Mouse (Mus musculus): ENCODE measurements around the gene Ncs1. TPM values are rescaled to one million over a fixed set of nuclear protein-coding genes. Genes with fewer than 3 reads are reported as not detected.

The Ncs1 gene
- polyA plus RNA-seq (2014; fragmentation: Nextera tagmentation; extraction: Ambion mirVana): 42.8 and 46.5 TPM in 2 replicates

DNA sequence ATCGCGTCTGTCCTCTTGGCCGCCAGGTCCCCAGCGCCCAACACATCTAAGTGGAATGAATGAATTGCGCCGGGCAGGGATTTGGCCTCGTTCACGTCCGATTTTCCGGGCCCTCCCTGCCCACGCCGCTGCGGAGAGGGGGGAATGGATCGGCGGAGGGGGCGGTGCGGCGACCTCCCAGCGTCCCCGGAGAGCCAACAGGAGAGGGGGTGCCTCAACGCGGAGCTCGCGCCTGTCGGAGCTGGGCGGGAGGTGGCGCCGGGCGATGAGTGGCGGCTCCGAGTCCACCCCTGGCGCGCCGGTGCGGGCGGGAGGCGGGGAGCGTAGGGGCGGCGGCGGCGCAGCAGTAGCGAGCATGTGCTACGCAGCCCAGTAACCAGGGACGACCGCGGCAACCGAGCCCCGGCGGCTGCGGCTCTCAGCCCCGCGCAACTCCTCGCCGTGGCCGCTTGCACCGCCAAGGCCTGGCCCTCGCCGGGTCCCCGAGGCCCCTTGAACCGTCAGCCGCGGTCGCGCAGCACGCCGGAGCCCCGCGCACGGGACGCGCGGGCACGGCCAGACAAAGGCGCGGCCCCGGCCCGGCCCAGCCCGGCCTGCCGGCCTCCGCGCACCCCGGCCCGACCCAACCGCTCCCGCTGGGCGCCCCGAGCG, at the start of gene Ncs1:
TSS of gene Ncs1 (plus strand) at position 333 of the 651 bp plus-strand sequence.
- peaks cover 42% of the 10 kb centered on the region for H3K4me1 ChIP-seq (ENCODE audit: control insufficient read depth, insufficient read depth, low read length)
- 0% methylated on average over 60 of the region's 89 CpGs for WGBS (ENCODE audit: insufficient replicate concordance)
- peaks cover 19% of the 10 kb centered on the region for H3K27me3 ChIP-seq (ENCODE audit: control insufficient read depth, insufficient read depth, low read length)
- H3K4me3 ChIP-seq (ENCODE audit: low read depth, low read length): peak within 1 kb of the TSS; percentile 85
- peak; percentile 72 for ATAC-seq (replicated peaks; ENCODE audit: insufficient number of reproducible peaks, low FRiP score, low TSS enrichment)
- peak within 1 kb of the TSS; percentile 91 for H3K9ac ChIP-seq (ENCODE audit: low read depth, low read length)
- H3K27ac ChIP-seq (ENCODE audit: low read depth, low read length): peak within 1 kb of the TSS; percentile 79
- H3K9me3 ChIP-seq (replicated peaks; ENCODE audit: control insufficient read depth, low read length): no peaks in the 10 kb centered on the region
- peak within 1 kb of the TSS; percentile 71 for H3K4me2 ChIP-seq
- H3K36me3 ChIP-seq (ENCODE audit: control insufficient read depth, insufficient read depth, low read length): no peaks in the 10 kb centered on the region

DNA sequence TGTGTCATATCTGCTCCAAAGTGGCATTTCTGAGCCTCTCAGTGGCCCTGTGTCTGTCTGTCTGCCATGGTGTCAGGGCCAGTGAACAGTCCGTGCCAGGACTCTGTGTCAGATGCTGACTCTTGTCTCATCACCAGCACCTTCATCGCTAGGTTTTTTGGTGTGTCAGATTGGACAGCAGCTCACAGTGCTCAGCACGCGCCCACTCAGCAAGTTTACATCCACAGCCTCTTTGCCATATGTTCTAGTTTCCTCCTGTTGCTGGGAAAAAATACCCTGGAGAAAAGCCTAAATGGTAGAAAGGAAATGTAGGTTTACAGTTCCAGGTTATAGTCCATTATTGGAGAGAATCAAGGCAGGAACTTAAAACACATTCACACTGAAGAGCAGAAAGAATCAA, 47.0 kb upstream of the Ncs1 start:
- H3K9ac ChIP-seq (ENCODE audit: low read depth, low read length): no peak overlapping the region
- ATAC-seq (replicated peaks; ENCODE audit: insufficient number of reproducible peaks, low FRiP score, low TSS enrichment): no peak
- no peak overlapping the region for H3K4me2 ChIP-seq
- WGBS (ENCODE audit: insufficient replicate concordance): 66% methylated on average over 4 of the region's 4 CpGs
- peaks cover 45% of the 10 kb centered on the region for H3K4me1 ChIP-seq (ENCODE audit: control insufficient read depth, insufficient read depth, low read length)
- H3K36me3 ChIP-seq (ENCODE audit: control insufficient read depth, insufficient read depth, low read length): peaks cover 3% of the 10 kb centered on the region; the same call in 1 of the 2 replicates
- H3K27me3 ChIP-seq (ENCODE audit: control insufficient read depth, insufficient read depth, low read length): no peaks in the 10 kb centered on the region
- peak overlapping the region; percentile 80 for H3K27ac ChIP-seq (ENCODE audit: low read depth, low read length)
- no peaks in the 10 kb centered on the region for H3K9me3 ChIP-seq (replicated peaks; ENCODE audit: control insufficient read depth, low read length)
- H3K4me3 ChIP-seq (ENCODE audit: low read depth, low read length): no peak overlapping the region

DNA sequence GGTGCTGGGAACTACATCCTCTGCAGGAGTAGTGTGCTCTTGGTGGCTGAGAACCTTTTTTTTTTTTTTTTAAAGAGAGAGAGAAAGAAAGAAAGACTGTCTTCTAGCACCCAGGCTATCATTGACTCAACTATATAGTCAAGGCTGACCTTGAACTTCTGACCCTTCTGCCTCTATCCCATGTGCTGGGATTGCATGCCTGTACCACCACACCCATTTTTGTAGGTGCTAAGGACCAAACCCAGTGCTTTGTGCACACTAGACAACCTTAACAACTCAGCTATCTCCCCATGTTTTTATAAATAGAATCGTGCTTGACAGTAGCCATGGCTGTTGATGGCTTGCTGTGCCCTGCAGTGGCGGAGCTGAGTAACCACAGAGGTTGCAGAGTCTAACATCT, 45.6 kb upstream of the Ncs1 start:
- peak overlapping the region; percentile 42; the same call in 1 of the 2 replicates for H3K27ac ChIP-seq (ENCODE audit: low read depth, low read length)
- no peak for ATAC-seq (replicated peaks; ENCODE audit: insufficient number of reproducible peaks, low FRiP score, low TSS enrichment)
- H3K36me3 ChIP-seq (ENCODE audit: control insufficient read depth, insufficient read depth, low read length): peaks cover 3% of the 10 kb centered on the region; the same call in 1 of the 2 replicates
- H3K9me3 ChIP-seq (replicated peaks; ENCODE audit: control insufficient read depth, low read length): no peaks in the 10 kb centered on the region
- no peaks in the 10 kb centered on the region for H3K27me3 ChIP-seq (ENCODE audit: control insufficient read depth, insufficient read depth, low read length)
- peaks cover 46% of the 10 kb centered on the region for H3K4me1 ChIP-seq (ENCODE audit: control insufficient read depth, insufficient read depth, low read length)
- H3K4me2 ChIP-seq: no peak overlapping the region
- 51% methylated on average over 2 of the region's 2 CpGs for WGBS (ENCODE audit: insufficient replicate concordance)
- H3K9ac ChIP-seq (ENCODE audit: low read depth, low read length): no peak overlapping the region
- H3K4me3 ChIP-seq (ENCODE audit: low read depth, low read length): no peak overlapping the region

DNA sequence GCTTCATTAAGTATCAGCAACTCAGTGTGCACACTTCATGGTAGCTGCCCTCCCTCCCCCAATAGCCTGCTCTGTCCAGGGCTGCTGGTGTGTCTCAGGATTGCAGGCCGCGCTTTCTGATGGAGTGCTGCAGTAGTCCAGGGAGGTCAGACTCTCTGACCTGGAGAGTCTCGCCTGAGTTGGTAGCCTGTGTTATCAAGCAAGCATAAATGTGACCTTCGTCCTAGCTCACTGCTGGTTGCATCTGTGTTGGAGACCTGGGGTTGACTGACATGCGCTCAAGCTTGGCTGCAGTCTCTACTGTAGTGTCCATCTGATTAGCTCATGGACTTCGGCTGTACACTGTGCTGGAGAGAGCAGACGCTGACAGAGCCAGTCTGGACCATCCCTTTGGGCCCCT, 43.8 kb upstream of the Ncs1 start:
- WGBS (ENCODE audit: insufficient replicate concordance): 43% methylated on average over 7 of the region's 7 CpGs
- H3K4me1 ChIP-seq (ENCODE audit: control insufficient read depth, insufficient read depth, low read length): peaks cover 62% of the 10 kb centered on the region
- peak overlapping the region; percentile 70 for H3K27ac ChIP-seq (ENCODE audit: low read depth, low read length)
- 0 out of 2 replicates have a peak overlapping the region, but pooled peaks have one; percentile 5 for H3K9ac ChIP-seq (ENCODE audit: low read depth, low read length)
- H3K4me3 ChIP-seq (ENCODE audit: low read depth, low read length): no peak overlapping the region
- H3K4me2 ChIP-seq: peak overlapping the region; percentile 8; the same call in 1 of the 2 replicates
- H3K27me3 ChIP-seq (ENCODE audit: control insufficient read depth, insufficient read depth, low read length): no peaks in the 10 kb centered on the region
- ATAC-seq (replicated peaks; ENCODE audit: insufficient number of reproducible peaks, low FRiP score, low TSS enrichment): no peak
- H3K9me3 ChIP-seq (replicated peaks; ENCODE audit: control insufficient read depth, low read length): no peaks in the 10 kb centered on the region
- peaks cover 3% of the 10 kb centered on the region; the same call in 1 of the 2 replicates for H3K36me3 ChIP-seq (ENCODE audit: control insufficient read depth, insufficient read depth, low read length)

DNA sequence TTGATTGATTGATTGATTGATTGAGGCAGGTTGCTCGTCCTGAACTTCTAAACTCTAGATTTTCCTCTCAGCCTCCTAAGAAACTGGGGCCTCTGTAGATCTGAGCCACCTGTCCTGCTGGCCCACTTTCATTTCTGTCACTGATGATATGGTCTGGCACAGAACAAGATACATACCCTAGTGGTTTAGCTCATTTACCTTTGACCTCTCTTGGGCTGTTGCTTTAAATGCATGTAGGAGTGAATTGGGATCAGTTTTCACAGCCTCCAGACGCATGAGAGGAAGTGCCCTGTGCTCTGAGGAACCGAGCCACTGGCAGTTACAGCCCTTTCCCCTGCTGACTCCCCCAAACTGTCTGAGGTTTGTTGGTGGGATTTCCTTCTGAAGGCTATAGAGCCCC, 43.3 kb upstream of the Ncs1 start:
- ATAC-seq (replicated peaks; ENCODE audit: insufficient number of reproducible peaks, low FRiP score, low TSS enrichment): no peak
- Histone ChIP-seq H3K4me1 (ENCODE audit: control insufficient read depth, insufficient read depth, low read length) (peaks cover 65% of the 10 kb centered on the region), H3K9ac (ENCODE audit: low read depth, low read length) (no peak overlapping the region), H3K27ac (ENCODE audit: low read depth, low read length) (peak overlapping the region; percentile 70), H3K27me3 (ENCODE audit: control insufficient read depth, insufficient read depth, low read length) (no peaks in the 10 kb centered on the region), H3K4me2 (no peak overlapping the region), H3K9me3 (replicated peaks; ENCODE audit: control insufficient read depth, low read length) (no peaks in the 10 kb centered on the region), H3K4me3 (ENCODE audit: low read depth, low read length) (no peak overlapping the region), H3K36me3 (ENCODE audit: control insufficient read depth, insufficient read depth, low read length) (peaks cover 3% of the 10 kb centered on the region; the same call in 1 of the 2 replicates)
- WGBS (ENCODE audit: insufficient replicate concordance): 39% methylated on average over 3 of the region's 3 CpGs

DNA sequence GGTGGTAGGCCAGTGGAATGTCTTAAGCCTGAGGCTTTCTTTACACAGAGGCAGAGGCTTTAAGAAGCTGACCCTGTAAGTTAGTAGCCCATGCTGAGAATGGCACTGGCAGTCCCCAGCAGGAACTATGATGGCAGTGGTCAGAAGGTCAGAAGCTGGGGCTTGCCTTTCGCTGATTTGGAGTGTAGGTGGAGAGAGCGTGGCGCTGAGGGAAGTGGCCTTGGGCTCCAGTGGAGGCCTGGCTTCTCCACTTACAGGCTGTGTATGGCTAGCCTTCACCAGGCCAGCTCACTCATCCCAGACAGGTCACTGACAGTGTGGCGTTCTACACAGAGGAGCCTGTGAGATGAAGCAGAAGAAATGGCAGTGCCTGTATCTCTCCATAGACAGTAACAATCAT, 42.7 kb upstream of the Ncs1 start:
- no peak for ATAC-seq (replicated peaks; ENCODE audit: insufficient number of reproducible peaks, low FRiP score, low TSS enrichment)
- peak overlapping the region; percentile 57; the same call in 1 of the 2 replicates for H3K27ac ChIP-seq (ENCODE audit: low read depth, low read length)

DNA sequence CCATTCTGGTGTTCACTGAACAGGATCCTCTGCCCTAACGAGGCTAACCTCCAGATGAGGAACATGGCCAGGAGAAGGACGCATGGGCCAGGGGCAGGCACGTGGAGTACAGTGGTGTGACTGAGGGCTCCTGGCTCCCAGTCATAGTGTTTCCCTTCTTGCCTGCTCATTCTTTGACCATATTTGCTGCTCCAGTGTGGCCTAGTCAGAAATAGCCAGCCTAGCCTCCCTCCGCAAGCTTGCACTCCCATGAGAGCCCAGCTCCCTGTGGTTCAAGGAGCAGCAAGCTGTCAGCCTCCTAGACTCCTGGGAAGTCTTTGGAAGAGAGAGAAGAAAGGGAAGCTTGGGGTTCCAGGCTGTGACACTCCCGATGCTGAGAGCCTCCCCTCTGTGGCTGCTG, 40.9 kb upstream of the Ncs1 start:
- WGBS (ENCODE audit: insufficient replicate concordance): 57% methylated on average over 5 of the region's 5 CpGs
- Histone ChIP-seq H3K27ac (ENCODE audit: low read depth, low read length) (peak overlapping the region; percentile 18), H3K27me3 (ENCODE audit: control insufficient read depth, insufficient read depth, low read length) (no peaks in the 10 kb centered on the region), H3K4me1 (ENCODE audit: control insufficient read depth, insufficient read depth, low read length) (peaks cover 73% of the 10 kb centered on the region), H3K36me3 (ENCODE audit: control insufficient read depth, insufficient read depth, low read length) (0 out of 2 replicates have a peak, but pooled peaks cover 7% of the 10 kb centered on the region), H3K4me2 (no peak overlapping the region), H3K9me3 (replicated peaks; ENCODE audit: control insufficient read depth, low read length) (no peaks in the 10 kb centered on the region), H3K4me3 (ENCODE audit: low read depth, low read length) (no peak overlapping the region), H3K9ac (ENCODE audit: low read depth, low read length) (0 out of 2 replicates have a peak overlapping the region, but pooled peaks have one; percentile 39)
- ATAC-seq (replicated peaks; ENCODE audit: insufficient number of reproducible peaks, low FRiP score, low TSS enrichment): no peak

More for the DNA sequence above, 42.7 kb upstream of the Ncs1 start:
- Histone ChIP-seq H3K36me3 (ENCODE audit: control insufficient read depth, insufficient read depth, low read length) (0 out of 2 replicates have a peak, but pooled peaks cover 3% of the 10 kb centered on the region), H3K4me2 (no peak overlapping the region), H3K4me3 (ENCODE audit: low read depth, low read length) (no peak overlapping the region), H3K4me1 (ENCODE audit: control insufficient read depth, insufficient read depth, low read length) (peaks cover 67% of the 10 kb centered on the region), H3K9me3 (replicated peaks; ENCODE audit: control insufficient read depth, low read length) (no peaks in the 10 kb centered on the region), H3K27me3 (ENCODE audit: control insufficient read depth, insufficient read depth, low read length) (no peaks in the 10 kb centered on the region), H3K9ac (ENCODE audit: low read depth, low read length) (no peak overlapping the region)
- 69% methylated on average over 4 of the region's 4 CpGs for WGBS (ENCODE audit: insufficient replicate concordance)

DNA sequence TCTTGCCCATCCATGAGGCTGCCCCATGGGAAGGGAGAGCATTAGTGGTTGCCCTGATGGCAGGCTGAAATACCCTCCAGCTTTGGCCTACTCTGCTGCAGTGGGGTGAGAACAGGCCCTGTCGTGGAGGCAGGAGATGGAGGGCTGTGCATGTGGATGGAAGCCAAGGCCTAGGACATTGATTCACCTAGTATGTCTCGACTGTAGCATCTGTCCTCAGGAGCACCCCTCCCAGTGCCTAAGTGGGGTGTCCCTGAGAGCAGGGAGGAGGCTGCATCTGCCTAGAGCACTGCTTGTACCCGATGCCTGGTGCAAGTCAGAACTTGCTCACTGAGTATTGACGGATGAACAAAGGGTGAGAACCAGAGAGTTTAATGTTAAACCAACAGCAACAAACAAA, 39.4 kb upstream of the Ncs1 start:
- Histone ChIP-seq H3K9ac (ENCODE audit: low read depth, low read length) (no peak overlapping the region), H3K27ac (ENCODE audit: low read depth, low read length) (peak overlapping the region; percentile 41; the same call in 1 of the 2 replicates)
- 79% methylated on average over 4 of the region's 4 CpGs for WGBS (ENCODE audit: insufficient replicate concordance)

More for the DNA sequence above, 39.4 kb upstream of the Ncs1 start:
- Histone ChIP-seq H3K4me1 (ENCODE audit: control insufficient read depth, insufficient read depth, low read length) (peaks cover 73% of the 10 kb centered on the region), H3K9me3 (replicated peaks; ENCODE audit: control insufficient read depth, low read length) (no peaks in the 10 kb centered on the region), H3K4me3 (ENCODE audit: low read depth, low read length) (no peak overlapping the region), H3K4me2 (no peak overlapping the region), H3K27me3 (ENCODE audit: control insufficient read depth, insufficient read depth, low read length) (no peaks in the 10 kb centered on the region), H3K36me3 (ENCODE audit: control insufficient read depth, insufficient read depth, low read length) (0 out of 2 replicates have a peak, but pooled peaks cover 4% of the 10 kb centered on the region)
- ATAC-seq (replicated peaks; ENCODE audit: insufficient number of reproducible peaks, low FRiP score, low TSS enrichment): no peak

Measured in heart, embryonic 11.5 days (tissue).